Mouse (Mus musculus): ENCODE measurements around the gene Apobr. TPM values are rescaled to one million over a fixed set of nuclear protein-coding genes. Genes with fewer than 3 reads are reported as not detected.

The Apobr gene
- total and polyA plus RNA-seq, 3 experiments: 0.23 to 5.4 TPM; not detected in 1

GRCm38 (mm10) chr7:126629915-126630314 lies 45.2 kb downstream of the Apobr start:
- TF ChIP-seq MXI1 (IDR thresholded peaks at IDR 0.05; ENCODE audit: low read depth, low read length) (no peak), TCF12 (IDR thresholded peaks at IDR 0.05; ENCODE audit: low read depth, low read length) (no peak), GATA1 (IDR thresholded peaks at IDR 0.05; ENCODE audit: low read depth, low read length) (no peak), POLR2AphosphoS5 (IDR thresholded peaks at IDR 0.05; ENCODE audit: borderline replicate concordance, low read depth, low read length) (no peak), TBP (IDR thresholded peaks at IDR 0.05; ENCODE audit: low read depth, low read length) (no peak), MEF2A (IDR thresholded peaks at IDR 0.05; ENCODE audit: extremely low read depth, insufficient replicate concordance, low read depth, low read length, poor library complexity, severe bottlenecking) (no peak), TAL1 (IDR thresholded peaks at IDR 0.05; ENCODE audit: low read length) (no peak), NRF1 (IDR thresholded peaks at IDR 0.05; ENCODE audit: insufficient read depth, low read depth, low read length, poor library complexity, severe bottlenecking) (no peak), UBTF (IDR thresholded peaks at IDR 0.05; ENCODE audit: borderline replicate concordance, insufficient read depth, low read depth, low read length) (no peak)
- H3K9ac ChIP-seq (ENCODE audit: control insufficient read depth, low read depth, low read length, poor library complexity, severe bottlenecking): no peak overlapping the region
- DNase-seq (ENCODE audit: low read depth, low spot score): no peak
- H3K36me3 ChIP-seq (ENCODE audit: control insufficient read depth in 1 of 2, insufficient read depth in 2 of 2, low read length in 2 of 2): peaks cover 0 to 19% of the 10 kb centered on the region in 2 experiments; a peak in 2 of 4 replicates
- H3K27me3 ChIP-seq (ENCODE audit: control insufficient read depth in 1 of 2, insufficient read depth in 2 of 2, low read length in 2 of 2): no peaks in the 10 kb centered on the region
- H3K4me3 ChIP-seq (ENCODE audit: control insufficient read depth in 1 of 2, insufficient read depth in 1 of 2, low read depth in 2 of 2, low read length in 2 of 2): no peak overlapping the region
- H3K27ac ChIP-seq (ENCODE audit: control insufficient read depth, low read depth, low read length): no peak overlapping the region
- H3K4me1 ChIP-seq (ENCODE audit: control insufficient read depth in 1 of 2, insufficient read depth in 2 of 2, low read length in 2 of 2): peaks cover 21 to 37% of the 10 kb centered on the region in 2 experiments
- H3K79me2 ChIP-seq (ENCODE audit: control insufficient read depth, insufficient read depth, low read length, poor library complexity): no peaks in the 10 kb centered on the region
- H3K9me3 ChIP-seq (replicated peaks; ENCODE audit: insufficient read depth, low read length): no peaks in the 10 kb centered on the region

- Histone ChIP-seq H3K36me3 (ENCODE audit: control insufficient read depth in 1 of 2, insufficient read depth in 2 of 2, low read length in 2 of 2) (peaks cover 0 to 22% of the 10 kb centered on the region in 2 experiments; a peak in 2 of 4 replicates), H3K27ac (ENCODE audit: control insufficient read depth, low read depth, low read length) (no peak within 1 kb of the TSS)
These were observed 46.2 kb downstream of the Apobr start, which contains the start of gene Nupr1 for GRCm38 (mm10) chr7:126630824-126631518. Gene Nupr1 (minus strand): TSS chr7:126630861.

More at GRCm38 (mm10) chr7:126630824-126631518, 46.2 kb downstream of the Apobr start, which contains the start of gene Nupr1:
- TF ChIP-seq USF1 (IDR thresholded peaks at IDR 0.05; ENCODE audit: low read depth, low read length): no peak
- TF ChIP-seq KAT2A (conservative IDR thresholded peaks at IDR 0.05; ENCODE audit: low read depth, low read length): no peak
- TF ChIP-seq ETS1 (IDR thresholded peaks at IDR 0.05; ENCODE audit: low read depth, low read length): no peak
- TF ChIP-seq BHLHE40 (IDR thresholded peaks at IDR 0.05; ENCODE audit: borderline replicate concordance, low read depth, low read length): no peak
- no peak for TF ChIP-seq SIN3A (IDR thresholded peaks at IDR 0.05; ENCODE audit: low read length)
- no peak for TF ChIP-seq SMC3 (IDR thresholded peaks at IDR 0.05; ENCODE audit: low read depth, low read length)
- TF ChIP-seq GABPA (IDR thresholded peaks at IDR 0.05; ENCODE audit: low read depth, low read length): no peak
- no peak for TF ChIP-seq POLR2AphosphoS5 (IDR thresholded peaks at IDR 0.05; ENCODE audit: borderline replicate concordance, low read depth, low read length)
- TF ChIP-seq MAX (IDR thresholded peaks at IDR 0.05; ENCODE audit: low read length): no peak
- TF ChIP-seq POLR2A (IDR thresholded peaks at IDR 0.05; ENCODE audit: control insufficient read depth in 1 of 2, insufficient read depth in 1 of 2, low read depth in 1 of 2, low read length in 2 of 2, poor library complexity in 1 of 2): no peak
- Histone ChIP-seq H3K9ac (ENCODE audit: control insufficient read depth, low read depth, low read length, poor library complexity, severe bottlenecking) (no peak within 1 kb of the TSS), H3K27me3 (ENCODE audit: control insufficient read depth in 1 of 2, insufficient read depth in 2 of 2, low read length in 2 of 2) (no peaks in the 10 kb centered on the region), H3K9me3 (replicated peaks; ENCODE audit: insufficient read depth, low read length) (no peaks in the 10 kb centered on the region), H3K4me1 (ENCODE audit: control insufficient read depth in 1 of 2, insufficient read depth in 2 of 2, low read length in 2 of 2) (peaks cover 20 to 35% of the 10 kb centered on the region in 2 experiments), H3K4me3 (ENCODE audit: control insufficient read depth in 1 of 2, insufficient read depth in 1 of 2, low read depth in 2 of 2, low read length in 2 of 2) (no peak within 1 kb of the TSS), H3K79me2 (ENCODE audit: control insufficient read depth, insufficient read depth, low read length, poor library complexity) (no peaks in the 10 kb centered on the region)
- DNase-seq (ENCODE audit: low read depth, low spot score): no peak
